Mouse (Mus musculus): Measurements from ENCODE around the gene Hpca. TPM values are rescaled to one million over a fixed set of nuclear protein-coding genes. Genes with fewer than 3 reads are reported as not detected.

Gene Hpca
- polyA plus RNA-seq, 1 experiment, result 1.5 TPM

DNA sequence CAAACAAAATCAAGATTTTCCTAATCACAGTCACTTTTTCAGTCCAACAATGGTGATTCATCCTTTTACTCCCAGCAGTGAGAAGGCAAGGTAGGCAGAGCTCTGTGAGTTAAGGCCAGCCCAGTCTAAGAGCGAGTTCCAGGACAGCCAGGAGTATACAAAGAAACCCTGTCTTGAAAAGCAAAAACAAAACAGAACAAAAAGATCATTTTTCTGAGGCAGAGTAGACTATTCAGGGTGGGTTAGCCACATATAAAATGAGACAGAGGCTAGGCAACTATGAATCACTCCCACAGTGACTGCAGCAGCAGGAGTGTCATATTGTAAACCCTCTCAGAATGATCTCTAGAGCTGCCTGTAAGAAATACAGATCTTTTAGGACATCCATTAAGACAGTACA, 27.5 kb upstream of the Hpca start:
- Histone ChIP-seq H3K9ac (ENCODE audit: low read depth, poor library complexity, severe bottlenecking) (no peak overlapping the region), H3K27ac (ENCODE audit: insufficient read depth, low read length) (no peak overlapping the region), H3K9me3 (replicated peaks; ENCODE audit: control insufficient read depth, insufficient read depth, low read length, poor library complexity, severe bottlenecking) (no peaks in the 10 kb centered on the region), H3K27me3 (ENCODE audit: control insufficient read depth, insufficient read depth, low read length, poor library complexity, severe bottlenecking) (no peaks in the 10 kb centered on the region), H3K4me3 (ENCODE audit: low read depth, low read length) (no peak overlapping the region), H3K4me1 (ENCODE audit: control insufficient read depth, insufficient read depth, low read length) (no peaks in the 10 kb centered on the region), H3K36me3 (ENCODE audit: control insufficient read depth, insufficient read depth, low read length, poor library complexity, severe bottlenecking) (peaks cover 7% of the 10 kb centered on the region)
- TF ChIP-seq POLR2A (IDR thresholded peaks at IDR 0.05; ENCODE audit: insufficient read depth, low read length), result no peak
- TF ChIP-seq EP300 (IDR thresholded peaks at IDR 0.05; ENCODE audit: insufficient read depth, low read depth, low read length), result no peak
- TF ChIP-seq CTCF (IDR thresholded peaks at IDR 0.05; ENCODE audit: low read depth, low read length), result no peak

DNA sequence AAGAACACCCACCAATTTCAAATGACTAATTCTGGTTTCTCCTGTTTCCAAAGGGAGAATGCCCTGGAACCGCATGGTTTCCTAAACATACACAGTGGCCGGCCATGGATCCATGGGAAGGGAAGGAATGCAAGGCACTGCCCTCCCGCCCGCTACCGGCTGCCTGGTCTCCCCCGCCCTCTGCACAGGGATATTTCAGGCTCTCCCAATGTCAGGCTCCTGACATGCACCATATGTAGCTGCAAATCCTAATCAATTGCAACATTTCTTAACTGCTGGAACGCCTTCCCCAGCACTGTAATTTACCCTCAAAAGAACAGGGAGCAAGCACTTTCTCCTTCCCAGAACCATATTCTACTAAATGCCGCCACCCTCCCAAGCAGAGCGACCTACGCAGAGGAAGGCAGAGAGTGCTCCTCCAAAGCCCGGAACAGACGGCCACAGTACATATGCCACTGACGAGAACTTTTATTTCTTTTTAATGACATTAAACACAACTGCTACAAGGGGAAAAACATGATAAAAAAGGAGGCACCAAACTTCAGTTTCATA, 25.8 kb upstream of the Hpca start:
- Histone ChIP-seq H3K27me3 (ENCODE audit: control insufficient read depth, insufficient read depth, low read length, poor library complexity, severe bottlenecking) (no peaks in the 10 kb centered on the region), H3K4me3 (ENCODE audit: low read depth, low read length) (no peak overlapping the region), H3K9me3 (replicated peaks; ENCODE audit: control insufficient read depth, insufficient read depth, low read length, poor library complexity, severe bottlenecking) (no peaks in the 10 kb centered on the region), H3K9ac (ENCODE audit: low read depth, poor library complexity, severe bottlenecking) (no peak overlapping the region), H3K4me1 (ENCODE audit: control insufficient read depth, insufficient read depth, low read length) (no peaks in the 10 kb centered on the region), H3K27ac (ENCODE audit: insufficient read depth, low read length) (no peak overlapping the region), H3K36me3 (ENCODE audit: control insufficient read depth, insufficient read depth, low read length, poor library complexity, severe bottlenecking) (peaks cover 7% of the 10 kb centered on the region)
- TF ChIP-seq CTCF (IDR thresholded peaks at IDR 0.05; ENCODE audit: low read depth, low read length) (no peak), EP300 (IDR thresholded peaks at IDR 0.05; ENCODE audit: insufficient read depth, low read depth, low read length) (no peak), POLR2A (IDR thresholded peaks at IDR 0.05; ENCODE audit: insufficient read depth, low read length) (no peak)

- H3K9ac ChIP-seq (ENCODE audit: low read depth, poor library complexity, severe bottlenecking), result no peak overlapping the region
- peaks cover 4% of the 10 kb centered on the region; the same call in 1 of the 2 replicates for H3K36me3 ChIP-seq (ENCODE audit: control insufficient read depth, insufficient read depth, low read length, poor library complexity, severe bottlenecking)
- no peaks in the 10 kb centered on the region for H3K9me3 ChIP-seq (replicated peaks; ENCODE audit: control insufficient read depth, insufficient read depth, low read length, poor library complexity, severe bottlenecking)
- no peaks in the 10 kb centered on the region for H3K27me3 ChIP-seq (ENCODE audit: control insufficient read depth, insufficient read depth, low read length, poor library complexity, severe bottlenecking)
- no peak for TF ChIP-seq EP300 (IDR thresholded peaks at IDR 0.05; ENCODE audit: insufficient read depth, low read depth, low read length)
- TF ChIP-seq CTCF (IDR thresholded peaks at IDR 0.05; ENCODE audit: low read depth, low read length), result no peak
- TF ChIP-seq POLR2A (IDR thresholded peaks at IDR 0.05; ENCODE audit: insufficient read depth, low read length), result no peak
- H3K4me3 ChIP-seq (ENCODE audit: low read depth, low read length), result no peak overlapping the region
- H3K27ac ChIP-seq (ENCODE audit: insufficient read depth, low read length), result no peak overlapping the region
- no peaks in the 10 kb centered on the region for H3K4me1 ChIP-seq (ENCODE audit: control insufficient read depth, insufficient read depth, low read length)
These were observed 24.6 kb upstream of the Hpca start for GRCm38 (mm10) chr4:129146392-129146791.

DNA sequence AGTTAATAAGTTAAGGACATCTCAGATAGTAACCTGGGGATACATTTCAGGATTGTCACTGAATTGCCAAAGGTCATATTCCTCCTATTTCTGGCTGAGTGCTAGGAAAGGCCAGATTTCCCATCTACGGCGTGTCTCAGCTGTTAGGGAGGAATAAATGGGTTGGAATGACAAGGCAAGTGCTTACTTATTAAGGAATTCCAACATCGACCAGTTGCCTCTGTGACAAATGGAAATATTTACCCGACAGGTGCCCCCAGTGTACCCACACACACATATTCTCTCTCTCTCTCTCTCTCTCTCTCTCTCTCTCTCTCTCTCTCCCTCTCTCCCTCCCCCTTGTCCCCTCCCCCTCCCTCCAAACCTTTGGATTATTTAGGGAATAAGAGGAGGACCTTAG, 24.1 kb upstream of the Hpca start:
- H3K27me3 ChIP-seq (ENCODE audit: control insufficient read depth, insufficient read depth, low read length, poor library complexity, severe bottlenecking), result no peaks in the 10 kb centered on the region
- no peaks in the 10 kb centered on the region for H3K4me1 ChIP-seq (ENCODE audit: control insufficient read depth, insufficient read depth, low read length)
- TF ChIP-seq CTCF (IDR thresholded peaks at IDR 0.05; ENCODE audit: low read depth, low read length) (no peak), EP300 (IDR thresholded peaks at IDR 0.05; ENCODE audit: insufficient read depth, low read depth, low read length) (no peak), POLR2A (IDR thresholded peaks at IDR 0.05; ENCODE audit: insufficient read depth, low read length) (no peak)
- no peak overlapping the region for H3K27ac ChIP-seq (ENCODE audit: insufficient read depth, low read length)
- no peak overlapping the region for H3K4me3 ChIP-seq (ENCODE audit: low read depth, low read length)
- peaks cover 4% of the 10 kb centered on the region; the same call in 1 of the 2 replicates for H3K36me3 ChIP-seq (ENCODE audit: control insufficient read depth, insufficient read depth, low read length, poor library complexity, severe bottlenecking)
- no peaks in the 10 kb centered on the region for H3K9me3 ChIP-seq (replicated peaks; ENCODE audit: control insufficient read depth, insufficient read depth, low read length, poor library complexity, severe bottlenecking)
- H3K9ac ChIP-seq (ENCODE audit: low read depth, poor library complexity, severe bottlenecking), result no peak overlapping the region

GRCm38 (mm10) chr4:129145411-129145810, 23.6 kb upstream of the Hpca start:
- no peak overlapping the region for H3K27ac ChIP-seq (ENCODE audit: insufficient read depth, low read length)
- H3K4me1 ChIP-seq (ENCODE audit: control insufficient read depth, insufficient read depth, low read length), result no peaks in the 10 kb centered on the region
- H3K9me3 ChIP-seq (replicated peaks; ENCODE audit: control insufficient read depth, insufficient read depth, low read length, poor library complexity, severe bottlenecking), result no peaks in the 10 kb centered on the region
- H3K4me3 ChIP-seq (ENCODE audit: low read depth, low read length), result no peak overlapping the region
- H3K9ac ChIP-seq (ENCODE audit: low read depth, poor library complexity, severe bottlenecking), result no peak overlapping the region
- TF ChIP-seq POLR2A (IDR thresholded peaks at IDR 0.05; ENCODE audit: insufficient read depth, low read length) (no peak), CTCF (IDR thresholded peaks at IDR 0.05; ENCODE audit: low read depth, low read length) (no peak), EP300 (IDR thresholded peaks at IDR 0.05; ENCODE audit: insufficient read depth, low read depth, low read length) (no peak)
- no peaks in the 10 kb centered on the region for H3K27me3 ChIP-seq (ENCODE audit: control insufficient read depth, insufficient read depth, low read length, poor library complexity, severe bottlenecking)
- H3K36me3 ChIP-seq (ENCODE audit: control insufficient read depth, insufficient read depth, low read length, poor library complexity, severe bottlenecking), result peaks cover 4% of the 10 kb centered on the region; the same call in 1 of the 2 replicates

DNA sequence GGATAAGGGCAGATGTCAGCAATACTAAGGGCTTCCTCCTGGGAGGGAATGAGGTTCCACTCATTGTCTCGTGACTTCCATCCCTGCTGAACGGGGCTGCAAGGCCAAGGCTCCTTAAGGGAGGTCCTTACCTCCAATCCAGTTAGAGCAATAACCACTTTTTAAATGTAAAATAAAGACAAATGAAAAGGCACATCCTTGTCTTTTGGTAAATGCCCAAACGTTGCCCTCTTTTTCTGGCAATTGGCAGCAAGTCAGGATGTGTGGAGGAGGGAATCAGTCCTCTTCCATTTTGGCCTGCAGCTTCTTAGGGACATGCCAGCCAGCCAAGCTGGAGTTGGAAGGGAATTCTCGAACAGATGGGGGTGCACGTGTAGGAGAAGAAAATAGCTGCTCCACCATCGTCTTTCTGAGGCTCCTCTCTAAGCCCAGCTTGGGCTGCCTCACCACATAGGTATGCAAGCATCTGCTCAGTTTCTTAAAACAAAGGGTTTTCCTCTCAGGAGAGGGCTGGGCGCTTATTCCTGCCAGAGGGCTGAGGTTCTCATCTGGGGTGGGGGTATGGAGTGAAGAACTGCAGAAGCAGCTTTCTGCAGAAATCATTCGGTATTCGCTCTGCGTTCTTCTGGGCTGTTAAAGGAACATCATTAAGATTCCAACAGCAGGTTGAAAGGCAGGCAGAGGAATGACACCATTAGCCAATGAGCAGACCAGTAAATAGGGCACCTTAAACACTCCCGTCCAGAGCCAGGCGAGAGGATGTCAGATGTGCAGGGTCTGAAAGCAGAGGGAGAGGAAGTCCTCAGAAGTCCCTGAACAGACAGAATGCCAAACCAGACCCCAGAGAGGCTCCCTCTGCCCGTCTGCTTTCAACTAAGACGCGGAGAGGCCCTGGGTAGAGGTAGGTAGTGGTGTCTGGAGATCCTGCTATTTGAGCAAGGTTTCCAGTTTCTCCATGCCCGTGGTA, 22.8 kb upstream of the Hpca start:
- Histone ChIP-seq H3K36me3 (ENCODE audit: control insufficient read depth, insufficient read depth, low read length, poor library complexity, severe bottlenecking) (peaks cover under 1% of the 10 kb centered on the region; the same call in 1 of the 2 replicates), H3K27me3 (ENCODE audit: control insufficient read depth, insufficient read depth, low read length, poor library complexity, severe bottlenecking) (no peaks in the 10 kb centered on the region), H3K4me1 (ENCODE audit: control insufficient read depth, insufficient read depth, low read length) (no peaks in the 10 kb centered on the region), H3K9ac (ENCODE audit: low read depth, poor library complexity, severe bottlenecking) (no peak overlapping the region), H3K27ac (ENCODE audit: insufficient read depth, low read length) (no peak overlapping the region), H3K9me3 (replicated peaks; ENCODE audit: control insufficient read depth, insufficient read depth, low read length, poor library complexity, severe bottlenecking) (no peaks in the 10 kb centered on the region), H3K4me3 (ENCODE audit: low read depth, low read length) (no peak overlapping the region)
- TF ChIP-seq CTCF (IDR thresholded peaks at IDR 0.05; ENCODE audit: low read depth, low read length) (no peak), POLR2A (IDR thresholded peaks at IDR 0.05; ENCODE audit: insufficient read depth, low read length) (no peak), EP300 (IDR thresholded peaks at IDR 0.05; ENCODE audit: insufficient read depth, low read depth, low read length) (no peak)
